Mouse (Mus musculus) liver, postnatal 0 days (tissue): ENCODE measurements around the gene Cux1. TPM values are rescaled to one million over a fixed set of nuclear protein-coding genes. Genes with fewer than 3 reads are reported as not detected.

Source experiments
- ATAC-seq: fragments of 200-750 bp; cut with Nextera tagmentation; 2 replicates; pipeline ENCODE4 v1.8.0; 2017; ENCODE audit warnings: mild to moderate bottlenecking, moderate library complexity
- DNase-seq: peaks from one replicate; pipeline ENCODE4 v3.0.0-alpha.2; 2016
- H3K27ac ChIP-seq: fragments of 300-500 bp; sonication (generic); 2 replicates; pipeline ENCODE4 v1.5.1; 2014; ENCODE audit warnings: antibody characterized with exemption, moderate library complexity, mild to moderate bottlenecking, low read depth
- H3K27me3 ChIP-seq: fragments of 300-500 bp; sonication (generic); 2 replicates; pipeline ENCODE4 v1.6.1; 2014; ENCODE audit warnings: low read length, control low read depth, mixed read lengths; ENCODE audit not compliant: insufficient read depth
- H3K36me3 ChIP-seq: fragments of 300-500 bp; sonication (generic); replicated peaks from 2 replicates; pipeline ENCODE4 v1.6.1; 2014; ENCODE audit warnings: mild to moderate bottlenecking, control low read depth, low read length, moderate library complexity, mixed read lengths; ENCODE audit not compliant: insufficient read depth
- H3K4me1 ChIP-seq: fragments of 300-500 bp; sonication (generic); 2 replicates; pipeline ENCODE4 v1.6.1; 2014; ENCODE audit warnings: antibody characterized with exemption, mild to moderate bottlenecking, control low read depth; ENCODE audit not compliant: insufficient read depth
- H3K4me2 ChIP-seq: fragments of 300-500 bp; sonication (generic); 2 replicates; pipeline ENCODE4 v1.6.1; 2014; ENCODE audit warnings: low read depth, mild to moderate bottlenecking, low read length, moderate library complexity, mixed read lengths
- H3K4me3 ChIP-seq: fragments of 300-500 bp; sonication (generic); 2 replicates; pipeline ENCODE4 v1.5.1; 2014; ENCODE audit warnings: low read depth, low read length
- H3K9ac ChIP-seq: fragments of 300-500 bp; sonication (generic); replicated peaks from 2 replicates; pipeline ENCODE4 v1.6.1; 2014; ENCODE audit warnings: mild to moderate bottlenecking, moderate library complexity
- H3K9me3 ChIP-seq: fragments of 300-500 bp; sonication (generic); 2 replicates; pipeline ENCODE4 v1.6.1; 2016; ENCODE audit warnings: mild to moderate bottlenecking, control low read depth, low read length, mixed read lengths
- CTCF ChIP-seq: sonication (generic); IDR thresholded peaks from 2 replicates; pipeline ENCODE4 v1.5.1; 2016; ENCODE audit warnings: antibody characterized with exemption, low read depth
- EP300 ChIP-seq: IDR thresholded peaks from 2 replicates; pipeline ENCODE4 v1.6.1; 2016; ENCODE audit warnings: antibody characterized with exemption, low read depth, mild to moderate bottlenecking
- WGBS: fragments of 180-500 bp; shearing (Covaris S2); extraction: QIAGEN DNeasy Blood & Tissue Kit; methylation state at CpG from one replicate; pipeline ENCODE4 v1.1.7; 2014; ENCODE audit not compliant: insufficient replicate concordance; 5-methylcytosine and 5-hydroxymethylcytosine counted together
- polyA plus RNA-seq: library from polyadenylated mRNA; unstranded; fragments of >200 nt; fragmentation: Nextera tagmentation; extraction: Ambion mirVana; gene quantifications from 2 replicates; pipeline ENCODE4 v1.2.1, GENCODE M21; 2015

Gene Cux1
- polyA plus RNA-seq, 1 experiment from 2014 or later, result 10.7 TPM

GRCm38 (mm10) chr5:136334051-136334450 lies 233.2 kb downstream of the Cux1 start:
- Histone ChIP-seq H3K27me3 (no peaks in the 10 kb centered on the region), H3K9me3 (no peaks in the 10 kb centered on the region), H3K4me1 (no peaks in the 10 kb centered on the region), H3K4me3 (no peak overlapping the region), H3K27ac (no peak overlapping the region), H3K36me3 (peaks cover 19% of the 10 kb centered on the region), H3K9ac (no peak overlapping the region), H3K4me2 (no peak overlapping the region)
- no peak for TF ChIP-seq EP300
- ATAC-seq (no peak), DNase-seq (no peak)
- WGBS, result 93% methylated on average over 1 of the region's 1 CpGs

- Histone ChIP-seq H3K27ac (no peak overlapping the region), H3K27me3 (no peaks in the 10 kb centered on the region), H3K9me3 (no peaks in the 10 kb centered on the region), H3K4me1 (no peaks in the 10 kb centered on the region), H3K4me3 (no peak overlapping the region), H3K9ac (no peak overlapping the region), H3K36me3 (peaks cover 19% of the 10 kb centered on the region), H3K4me2 (no peak overlapping the region)
- no peak for TF ChIP-seq EP300
- TF ChIP-seq CTCF, result no peak
- ATAC-seq, result no peak
- DNase-seq, result no peak
- 92% methylated on average over 11 of the region's 11 CpGs for WGBS
Observed at GRCm38 (mm10) chr5:136332786-136333462, 234.4 kb downstream of the Cux1 start.

- Histone ChIP-seq H3K27me3 (no peaks in the 10 kb centered on the region), H3K9ac (no peak overlapping the region), H3K4me1 (no peaks in the 10 kb centered on the region), H3K36me3 (peaks cover 18% of the 10 kb centered on the region), H3K27ac (no peak overlapping the region), H3K9me3 (no peaks in the 10 kb centered on the region), H3K4me2 (no peak overlapping the region), H3K4me3 (no peak overlapping the region)
- DNase-seq, result no peak
- WGBS, result 85% methylated on average over 2 of the region's 2 CpGs
- ATAC-seq, result no peak
- TF ChIP-seq EP300 (no peak), CTCF (peak; percentile 43)
Observed at GRCm38 (mm10) chr5:136327736-136328135, 239.6 kb downstream of the Cux1 start.

GRCm38 (mm10) chr5:136326626-136327025 lies 240.7 kb downstream of the Cux1 start:
- Histone ChIP-seq H3K4me3 (no peak overlapping the region), H3K27me3 (no peaks in the 10 kb centered on the region), H3K4me1 (no peaks in the 10 kb centered on the region), H3K36me3 (peaks cover 15% of the 10 kb centered on the region), H3K9ac (no peak overlapping the region), H3K27ac (no peak overlapping the region), H3K4me2 (no peak overlapping the region), H3K9me3 (no peaks in the 10 kb centered on the region)
- TF ChIP-seq CTCF (no peak), EP300 (no peak)
- ATAC-seq (no peak), DNase-seq (no peak)
- WGBS, result 80% methylated on average over 13 of the region's 13 CpGs

- ATAC-seq (no peak), DNase-seq (no peak)
- Histone ChIP-seq H3K9me3 (no peaks in the 10 kb centered on the region), H3K4me3 (no peak overlapping the region), H3K27ac (no peak overlapping the region), H3K9ac (no peak overlapping the region), H3K36me3 (peaks cover 9% of the 10 kb centered on the region), H3K4me2 (no peak overlapping the region), H3K27me3 (no peaks in the 10 kb centered on the region), H3K4me1 (no peaks in the 10 kb centered on the region)
- WGBS, result 64% methylated on average over 4 of the region's 4 CpGs
- TF ChIP-seq CTCF (no peak), EP300 (no peak)
Observed at GRCm38 (mm10) chr5:136324506-136324905, 242.8 kb downstream of the Cux1 start.

- Histone ChIP-seq H3K36me3 (peaks cover 8% of the 10 kb centered on the region), H3K9me3 (no peaks in the 10 kb centered on the region), H3K27ac (no peak overlapping the region), H3K4me3 (no peak overlapping the region), H3K4me2 (no peak overlapping the region), H3K4me1 (no peaks in the 10 kb centered on the region), H3K9ac (no peak overlapping the region), H3K27me3 (no peaks in the 10 kb centered on the region)
- DNase-seq (no peak), ATAC-seq (no peak)
- WGBS, result 76% methylated on average over 6 of the region's 6 CpGs
- TF ChIP-seq CTCF (peak; percentile 53), EP300 (no peak)
Observed at GRCm38 (mm10) chr5:136321378-136321777, 245.9 kb downstream of the Cux1 start.
